Mouse (Mus musculus) lung, embryonic 16.5 days (tissue): Measurements from ENCODE around the gene Rhot2. TPM values are rescaled to one million over a fixed set of nuclear protein-coding genes. Genes with fewer than 3 reads are reported as not detected.

Experiments
- ATAC-seq: fragments of 200-750 bp; cut with Nextera tagmentation; 2 replicates; pipeline ENCODE4 v1.8.0; 2017; ENCODE audit warnings: low read depth, mild to moderate bottlenecking, moderate library complexity
- H3K27ac ChIP-seq: fragments of 300-500 bp; sonication (generic); 2 replicates; pipeline ENCODE4 v1.5.1; 2014; ENCODE audit warnings: mild to moderate bottlenecking, control low read depth, low read length
- H3K27me3 ChIP-seq: fragments of 300-500 bp; sonication (generic); 2 replicates; pipeline ENCODE4 v1.6.1; 2014; ENCODE audit warnings: low read depth, low read length, mixed read lengths; ENCODE audit not compliant: control insufficient read depth, insufficient read depth
- H3K36me3 ChIP-seq: fragments of 300-500 bp; sonication (generic); 2 replicates; pipeline ENCODE4 v1.6.1; 2014; ENCODE audit warnings: low read length; ENCODE audit not compliant: control insufficient read depth, insufficient read depth
- H3K4me1 ChIP-seq: fragments of 300-500 bp; sonication (generic); replicated peaks from 2 replicates; pipeline ENCODE4 v1.6.1; 2014; ENCODE audit warnings: low read length, mixed read lengths; ENCODE audit not compliant: control insufficient read depth, insufficient read depth
- H3K4me2 ChIP-seq: fragments of 300-500 bp; sonication (generic); 2 replicates; pipeline ENCODE4 v1.6.1; 2014; ENCODE audit warnings: low read depth, low read length, control low read depth
- H3K4me3 ChIP-seq: fragments of 300-500 bp; sonication (generic); 2 replicates; pipeline ENCODE4 v1.5.1; 2014; ENCODE audit warnings: mild to moderate bottlenecking, low read length, control low read depth
- H3K9ac ChIP-seq: fragments of 300-500 bp; sonication (generic); 2 replicates; pipeline ENCODE4 v1.6.1; 2014; ENCODE audit warnings: low read length, control low read depth
- H3K9me3 ChIP-seq: fragments of 300-500 bp; sonication (generic); 2 replicates; pipeline ENCODE4 v1.6.1; 2016; ENCODE audit warnings: low read length; ENCODE audit not compliant: control insufficient read depth
- WGBS: fragments of 180-500 bp; shearing (Covaris S2); extraction: QIAGEN DNeasy Blood & Tissue Kit; methylation state at CpG from one replicate; pipeline ENCODE4 v1.1.7; 2014; 5-methylcytosine and 5-hydroxymethylcytosine counted together
- polyA plus RNA-seq: library from polyadenylated mRNA; unstranded; fragments of >200 nt; fragmentation: Nextera tagmentation; extraction: Ambion mirVana; gene quantifications from 2 replicates; pipeline ENCODE4 v1.2.1, GENCODE M21; 2015

The Rhot2 gene
- polyA plus RNA-seq, 1 experiment from 2014 or later: 18.3 TPM

DNA sequence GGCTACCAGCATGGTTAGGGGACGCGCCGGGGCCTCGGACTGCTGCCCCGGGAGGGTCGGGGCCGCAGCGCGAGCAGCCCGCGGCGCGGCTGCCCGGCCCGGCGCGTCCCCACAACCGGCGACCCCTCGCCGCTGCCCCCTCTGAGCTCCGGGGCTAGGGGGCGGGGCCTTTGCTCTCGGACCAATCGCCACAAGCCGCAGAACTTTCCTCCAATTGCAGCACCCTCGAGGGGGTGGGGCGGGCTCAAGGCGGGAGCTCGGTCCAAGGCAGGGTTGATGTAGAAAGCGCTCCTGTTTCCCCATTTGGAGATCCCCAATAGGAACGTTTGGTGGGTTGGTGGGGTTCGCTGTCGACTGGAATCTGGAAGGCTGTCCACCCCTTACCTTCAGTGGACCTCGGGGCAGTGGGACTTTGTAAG is 47.7 kb downstream of the Rhot2 start, which contains the start of gene Metrn:
Gene Metrn (minus strand): TSS at position 186 of the 419 bp plus-strand sequence.
- peak; percentile 86 for ATAC-seq
- peak within 1 kb of the TSS; percentile 79 for H3K4me3 ChIP-seq
- peaks cover 33% of the 10 kb centered on the region for H3K4me1 ChIP-seq
- no peaks in the 10 kb centered on the region for H3K27me3 ChIP-seq
- no peaks in the 10 kb centered on the region for H3K36me3 ChIP-seq
- H3K9ac ChIP-seq: peak within 1 kb of the TSS; percentile 77
- H3K9me3 ChIP-seq: no peaks in the 10 kb centered on the region
- under 1% methylated on average over 32 of the region's 35 CpGs for WGBS
- H3K27ac ChIP-seq: peak within 1 kb of the TSS; percentile 2; the same call in 1 of the 2 replicates
- H3K4me2 ChIP-seq: peak within 1 kb of the TSS; percentile 87

DNA sequence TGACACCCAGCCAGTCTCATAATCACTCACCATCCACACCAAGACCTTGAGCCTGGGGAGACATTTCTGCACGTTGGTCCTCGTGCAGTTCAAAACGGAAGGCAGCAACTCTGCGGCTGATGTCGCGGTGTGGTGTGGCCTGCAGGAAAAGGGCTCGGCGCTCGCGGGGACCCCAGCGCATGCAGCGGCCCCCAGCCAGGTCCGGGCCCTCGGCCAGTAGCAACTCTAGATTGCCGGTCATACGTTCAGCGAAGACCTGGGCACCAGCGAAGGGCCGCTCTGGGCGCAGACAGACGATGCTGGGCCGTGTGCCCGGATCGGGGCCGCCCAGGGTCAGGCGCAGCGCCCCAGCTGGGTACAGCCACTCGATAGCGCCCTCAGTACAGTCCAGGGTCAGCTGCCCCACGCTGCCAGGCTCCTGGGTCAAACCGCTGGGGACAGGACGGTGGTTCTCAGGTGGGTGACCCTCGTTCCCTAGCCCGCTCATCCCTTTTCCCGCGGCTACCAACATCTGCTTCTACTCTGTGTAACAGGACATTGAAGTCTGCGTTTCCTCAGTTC is 48.4 kb downstream of the Rhot2 start:
- H3K4me3 ChIP-seq: peak overlapping the region; percentile 79
- H3K9ac ChIP-seq: peak overlapping the region; percentile 77
- WGBS: under 1% methylated on average over 37 of the region's 37 CpGs
- H3K27ac ChIP-seq: peak overlapping the region; percentile 2; the same call in 1 of the 2 replicates
- 0 out of 2 replicates have a peak, but pooled peaks have one; percentile 3 for ATAC-seq
- H3K27me3 ChIP-seq: no peaks in the 10 kb centered on the region
- peaks cover 36% of the 10 kb centered on the region for H3K4me1 ChIP-seq
- no peaks in the 10 kb centered on the region for H3K9me3 ChIP-seq
- no peaks in the 10 kb centered on the region for H3K36me3 ChIP-seq
- H3K4me2 ChIP-seq: peak overlapping the region; percentile 87

DNA sequence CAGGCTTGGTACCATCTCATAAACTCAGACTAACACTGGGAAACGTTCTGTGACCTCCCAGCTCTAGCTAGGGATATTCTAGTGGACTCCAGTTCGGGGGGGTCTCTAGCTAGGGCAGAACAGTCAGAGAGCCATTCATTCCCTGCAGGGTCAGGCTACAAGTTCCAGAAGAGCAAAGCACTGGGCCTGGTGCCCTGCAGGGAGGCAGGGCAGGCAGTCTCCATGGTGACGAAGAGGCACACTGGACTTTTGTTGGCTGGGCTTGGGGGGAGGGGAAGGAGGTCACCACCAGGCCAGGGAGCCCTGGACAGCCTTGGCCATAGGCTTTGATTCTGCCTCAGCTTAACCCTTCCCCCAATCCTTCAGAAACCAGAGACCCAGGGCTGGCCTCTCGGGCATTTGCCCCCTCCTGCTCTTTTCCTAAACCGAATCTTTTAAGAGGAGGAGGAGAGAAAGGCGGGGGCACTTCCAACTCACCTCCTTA is 49.0 kb downstream of the Rhot2 start, which contains the start of gene AC134908.4:
Gene AC134908.4 (minus strand): TSS at position 51 of the 484 bp plus-strand sequence.
- no peak for ATAC-seq
- H3K4me3 ChIP-seq: peak within 1 kb of the TSS; percentile 79
- no peaks in the 10 kb centered on the region for H3K9me3 ChIP-seq
- H3K27me3 ChIP-seq: no peaks in the 10 kb centered on the region
- 24% methylated on average over 6 of the region's 6 CpGs for WGBS
- peak within 1 kb of the TSS; percentile 2; the same call in 1 of the 2 replicates for H3K27ac ChIP-seq
- peak within 1 kb of the TSS; percentile 77 for H3K9ac ChIP-seq
- H3K4me1 ChIP-seq: peaks cover 42% of the 10 kb centered on the region
- peak within 1 kb of the TSS; percentile 87 for H3K4me2 ChIP-seq
- no peaks in the 10 kb centered on the region for H3K36me3 ChIP-seq

DNA sequence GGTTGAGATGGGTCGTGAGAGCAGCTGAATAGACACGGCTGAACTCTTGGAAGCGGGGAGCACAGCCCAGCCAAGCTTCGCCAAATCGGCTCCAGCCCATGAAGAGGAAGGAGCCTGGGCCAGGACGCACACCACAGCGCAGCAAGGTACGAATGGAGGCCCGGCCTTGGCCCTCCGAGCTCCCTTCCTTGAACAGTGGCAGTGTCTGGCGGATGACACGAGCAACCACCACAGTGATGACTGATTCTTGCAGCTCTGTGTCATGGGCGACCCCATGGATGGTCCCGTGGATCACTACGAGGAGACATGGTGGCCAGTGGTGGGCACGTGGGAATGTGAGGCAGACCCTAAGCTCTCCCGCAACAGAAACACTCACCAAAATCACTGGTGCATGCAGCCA is 49.7 kb downstream of the Rhot2 start:
- peaks cover 42% of the 10 kb centered on the region for H3K4me1 ChIP-seq
- no peaks in the 10 kb centered on the region for H3K36me3 ChIP-seq
- no peak overlapping the region for H3K27ac ChIP-seq
- no peak for ATAC-seq
- no peaks in the 10 kb centered on the region for H3K9me3 ChIP-seq
- WGBS: 87% methylated on average over 17 of the region's 17 CpGs
- no peak overlapping the region for H3K9ac ChIP-seq
- no peak overlapping the region for H3K4me3 ChIP-seq
- no peaks in the 10 kb centered on the region for H3K27me3 ChIP-seq
- H3K4me2 ChIP-seq: peak overlapping the region; percentile 87

DNA sequence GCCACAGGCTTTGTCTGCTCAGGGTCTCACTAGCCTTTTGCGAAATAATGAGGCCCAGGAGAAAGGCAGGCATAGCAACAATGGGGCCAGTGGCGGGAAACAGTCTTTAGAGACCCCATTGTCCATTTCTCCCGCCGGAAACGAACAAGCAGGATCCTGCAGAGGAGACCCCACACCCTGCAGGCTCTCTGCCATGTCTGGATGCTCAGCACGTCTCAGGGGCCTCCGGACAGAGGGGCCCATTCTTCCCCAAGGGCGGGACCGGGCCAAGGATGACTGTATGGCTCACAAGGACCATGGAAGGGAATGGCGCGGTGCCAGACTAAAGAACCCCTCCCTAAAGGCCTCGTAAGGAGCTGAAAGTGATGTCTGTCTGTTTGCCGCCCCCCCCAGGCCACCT is 50.5 kb downstream of the Rhot2 start:
- no peak overlapping the region for H3K4me3 ChIP-seq
- no peaks in the 10 kb centered on the region for H3K9me3 ChIP-seq
- H3K36me3 ChIP-seq: peaks cover 7% of the 10 kb centered on the region; the same call in 1 of the 2 replicates
- no peak overlapping the region for H3K4me2 ChIP-seq
- H3K27me3 ChIP-seq: no peaks in the 10 kb centered on the region
- peak overlapping the region; percentile 37; the same call in 1 of the 2 replicates for H3K27ac ChIP-seq
- peaks cover 42% of the 10 kb centered on the region for H3K4me1 ChIP-seq
- H3K9ac ChIP-seq: no peak overlapping the region
- no peak for ATAC-seq
- 66% methylated on average over 13 of the region's 13 CpGs for WGBS

DNA sequence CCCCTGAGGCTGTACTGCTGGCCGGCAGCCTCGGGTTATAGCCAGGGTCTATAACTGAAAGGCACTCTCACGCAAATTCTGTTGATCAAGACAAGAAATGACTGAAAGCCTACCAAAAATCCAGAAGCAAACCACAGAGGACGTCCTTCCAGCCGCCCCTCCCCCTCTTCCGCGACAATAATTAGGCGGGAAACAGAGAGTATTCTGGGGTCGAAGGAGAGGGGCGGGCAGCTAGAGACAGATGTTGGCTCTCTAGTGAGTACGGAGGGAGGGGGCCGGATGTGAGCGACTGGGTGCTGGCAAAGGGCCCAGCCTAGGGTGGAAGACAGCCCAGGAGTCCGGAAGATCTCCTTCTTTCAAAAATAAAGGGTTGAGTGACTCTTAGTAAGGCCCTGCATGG is 52.0 kb downstream of the Rhot2 start, which contains the start of gene Fam173a:
Gene Fam173a (minus strand): TSS at position 287 of the 400 bp plus-strand sequence.
- peak; percentile 89 for ATAC-seq
- H3K27me3 ChIP-seq: no peaks in the 10 kb centered on the region
- WGBS: under 1% methylated on average over 14 of the region's 14 CpGs
- peak within 1 kb of the TSS; percentile 89 for H3K9ac ChIP-seq
- no peaks in the 10 kb centered on the region for H3K9me3 ChIP-seq
- H3K4me2 ChIP-seq: peak within 1 kb of the TSS; percentile 94
- H3K27ac ChIP-seq: peak within 1 kb of the TSS; percentile 99
- H3K36me3 ChIP-seq: peaks cover 16% of the 10 kb centered on the region; the same call in 1 of the 2 replicates
- H3K4me3 ChIP-seq: peak within 1 kb of the TSS; percentile 96
- H3K4me1 ChIP-seq: peaks cover 41% of the 10 kb centered on the region

DNA sequence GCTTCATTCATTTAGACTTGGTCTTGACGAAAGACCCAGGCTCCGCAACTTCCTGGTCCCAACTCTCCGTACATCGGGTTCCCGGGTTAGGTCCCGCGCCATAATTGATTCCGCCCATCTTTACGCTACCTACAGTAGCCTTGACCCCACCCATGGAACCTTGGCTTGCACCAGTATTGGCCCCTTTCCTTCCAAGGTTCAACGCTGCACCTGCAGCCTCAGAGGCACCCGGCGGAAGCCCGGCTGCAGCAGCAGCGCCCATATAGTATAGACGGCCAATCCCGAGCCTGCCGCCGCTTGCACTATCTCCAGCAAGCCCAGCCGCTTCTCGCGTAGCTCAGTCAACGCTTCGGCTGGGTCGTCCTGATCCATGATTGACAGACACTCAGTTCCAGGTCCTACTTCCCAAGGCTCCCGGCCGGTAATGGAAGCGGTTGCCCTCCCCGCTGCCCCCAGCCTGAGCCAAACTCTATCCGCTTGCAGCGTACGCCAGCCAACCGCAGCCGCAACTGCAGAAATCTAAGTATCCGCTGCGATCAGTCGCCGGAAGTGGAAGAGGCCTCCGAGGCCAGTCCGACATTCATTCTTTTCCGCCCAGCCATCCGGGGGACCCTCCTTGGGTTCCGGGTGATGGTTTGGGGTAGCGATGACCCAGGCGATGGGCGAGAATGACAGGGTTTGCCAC is 52.7 kb downstream of the Rhot2 start:
- Histone ChIP-seq H3K27ac (peak overlapping the region; percentile 99), H3K9ac (peak overlapping the region; percentile 89), H3K9me3 (no peaks in the 10 kb centered on the region), H3K4me3 (peak overlapping the region; percentile 96), H3K4me1 (peaks cover 35% of the 10 kb centered on the region), H3K27me3 (no peaks in the 10 kb centered on the region), H3K36me3 (peaks cover 19% of the 10 kb centered on the region; the same call in 1 of the 2 replicates), H3K4me2 (peak overlapping the region; percentile 94)
- WGBS: under 1% methylated on average over 45 of the region's 45 CpGs
- ATAC-seq: peak; percentile 71

DNA sequence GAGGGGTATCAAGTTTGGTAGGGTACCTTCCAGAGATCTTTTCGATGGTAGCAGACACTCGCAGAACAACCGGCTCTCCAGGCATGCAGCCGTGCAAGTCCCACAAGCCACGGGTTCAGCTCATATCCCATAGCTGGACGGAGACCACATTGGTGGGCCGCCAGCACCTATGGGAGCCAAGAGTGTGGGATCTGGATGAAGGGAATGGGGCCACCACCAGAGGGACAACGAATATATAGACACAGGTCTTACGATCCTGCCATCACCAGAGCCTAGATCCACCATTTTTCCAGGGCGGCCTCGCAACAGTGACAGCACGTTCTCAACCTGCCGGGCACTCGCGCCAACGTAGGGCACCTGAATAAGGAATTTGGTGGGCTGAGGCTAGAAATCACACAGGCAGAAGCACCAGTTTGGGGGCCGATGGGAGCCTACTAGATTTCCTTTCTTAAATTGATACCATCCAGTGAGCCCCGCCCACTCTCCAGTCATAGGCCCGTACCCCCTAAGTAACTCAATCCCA is 53.3 kb downstream of the Rhot2 start:
- peak; percentile 13; the same call in 1 of the 2 replicates for ATAC-seq
- peak overlapping the region; percentile 96 for H3K4me3 ChIP-seq
- H3K36me3 ChIP-seq: peaks cover 19% of the 10 kb centered on the region; the same call in 1 of the 2 replicates
- H3K27me3 ChIP-seq: no peaks in the 10 kb centered on the region
- peak overlapping the region; percentile 99 for H3K27ac ChIP-seq
- peaks cover 35% of the 10 kb centered on the region for H3K4me1 ChIP-seq
- H3K4me2 ChIP-seq: peak overlapping the region; percentile 94
- H3K9ac ChIP-seq: peak overlapping the region; percentile 89
- no peaks in the 10 kb centered on the region for H3K9me3 ChIP-seq
- WGBS: 22% methylated on average over 19 of the region's 19 CpGs
